Mouse (Mus musculus) testis, postnatal 10 days (tissue): ENCODE measurements around the gene Ripply1.

Source experiments
- DNase-seq: peaks from one replicate; pipeline ENCODE4 v3.0.0; 2021; ENCODE audit warnings: low spot score

Gene Ripply1

DNA sequence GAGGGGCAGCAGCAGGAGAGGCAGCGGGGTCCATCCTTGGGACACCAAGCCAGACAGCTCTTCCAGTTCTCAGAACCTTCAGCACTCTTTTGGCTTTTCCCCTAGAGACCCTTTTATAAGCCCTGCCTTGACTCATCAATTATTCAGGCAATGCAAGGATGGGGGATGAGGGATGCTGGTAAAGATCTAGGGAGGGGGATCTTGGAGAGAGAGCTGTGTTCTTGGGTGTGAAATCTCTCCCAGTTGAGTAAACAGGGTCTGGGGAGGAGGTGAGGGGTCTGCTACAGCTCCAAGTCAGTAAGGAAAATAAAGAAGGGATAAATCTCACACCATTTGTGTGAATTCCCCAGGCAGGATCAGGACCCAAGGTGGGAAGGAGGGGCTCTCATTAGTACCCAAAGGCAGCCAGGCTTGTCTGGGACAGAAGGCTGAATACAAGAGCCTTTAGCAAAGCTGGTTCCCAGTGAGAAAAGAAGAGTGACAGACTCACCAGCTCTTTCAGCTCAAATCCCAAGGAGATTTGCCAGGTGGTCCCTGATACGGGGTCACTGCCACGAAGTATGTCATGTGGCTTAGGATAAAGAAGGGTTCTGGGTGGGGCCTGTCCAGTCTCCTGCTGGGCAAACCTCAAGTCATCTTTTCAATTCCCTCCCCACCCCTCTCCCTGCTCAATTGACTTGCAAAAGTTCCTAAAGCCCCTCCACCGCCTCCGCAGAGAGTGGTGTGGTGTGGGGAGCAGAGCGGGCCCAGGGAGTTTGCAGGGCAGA is at the start of gene Ripply1:
Ripply1 (minus strand) TSS at position 76 of the 767 bp plus-strand sequence.
- no peak for DNase-seq

DNA sequence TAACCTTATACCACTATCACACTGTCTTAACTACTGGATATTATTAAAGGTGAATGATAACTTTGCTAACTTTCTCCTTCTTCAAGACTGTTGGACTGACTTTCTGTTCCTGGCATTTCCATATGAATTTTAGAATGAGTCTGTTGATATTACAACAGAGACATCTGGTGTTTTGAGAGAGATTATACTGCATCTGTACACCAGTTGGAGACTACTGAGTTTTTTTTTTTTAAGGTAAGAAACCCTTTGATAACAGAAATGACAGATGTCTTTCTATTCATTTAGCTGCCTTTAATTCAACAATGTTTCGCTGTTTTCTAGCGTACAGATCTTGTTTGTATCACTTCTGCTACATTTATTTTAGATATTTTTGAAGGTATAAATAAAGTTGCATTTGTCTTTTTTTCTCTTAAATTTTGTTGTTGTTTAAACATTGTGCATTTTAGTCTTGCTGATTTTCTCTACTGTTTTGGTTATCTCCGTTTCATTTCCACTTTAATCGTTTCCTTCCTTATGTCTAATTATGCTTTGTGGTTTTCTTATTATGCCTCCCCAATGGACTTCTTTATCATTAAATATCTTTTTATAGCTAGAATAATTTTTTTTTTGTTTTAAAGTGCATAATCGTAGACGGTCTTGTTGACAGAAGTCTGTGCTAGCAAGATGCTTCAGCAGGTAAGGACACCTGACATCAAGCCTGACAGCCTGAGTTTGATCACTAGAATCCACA is 46.4 kb upstream of the Ripply1 start:
- DNase-seq = no peak

DNA sequence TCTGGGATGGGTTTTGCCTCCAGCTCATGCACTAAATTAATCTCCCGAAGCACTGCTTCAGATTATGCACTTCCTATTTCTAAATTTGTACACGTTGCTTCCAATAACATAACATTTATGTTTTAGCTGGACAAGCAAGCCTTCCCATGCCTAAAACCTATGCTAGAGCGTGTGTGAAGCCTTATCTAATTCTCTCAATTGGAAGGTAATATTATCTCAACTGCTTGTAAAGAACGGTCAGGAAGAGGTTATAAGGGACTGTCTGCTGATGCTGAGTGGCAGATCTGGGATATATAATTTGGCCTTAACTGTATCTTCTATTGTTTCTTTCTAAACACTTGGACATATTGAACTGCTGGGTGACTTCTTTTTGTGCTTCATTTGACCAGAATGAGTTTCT is 44.8 kb upstream of the Ripply1 start:
- no peak for DNase-seq

DNA sequence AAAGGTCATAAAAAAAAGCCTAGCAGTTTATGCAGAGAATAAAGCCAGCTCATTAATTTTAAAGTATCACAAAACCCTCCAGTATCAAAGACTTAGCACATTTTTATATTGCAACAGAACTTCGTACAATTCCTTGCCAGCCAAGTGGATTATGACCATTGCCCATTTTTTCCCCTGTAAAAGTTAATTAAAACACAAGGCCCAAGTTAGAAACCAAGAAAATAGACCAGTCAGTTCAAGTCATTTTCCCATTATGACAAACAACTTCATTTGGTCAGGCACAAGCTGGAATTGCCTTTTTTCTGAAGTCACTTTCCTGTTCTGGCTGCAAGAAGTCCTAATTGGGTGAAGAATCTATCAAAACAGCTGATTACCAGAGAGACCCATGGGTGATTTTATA is 43.2 kb upstream of the Ripply1 start:
- DNase-seq = no peak

DNA sequence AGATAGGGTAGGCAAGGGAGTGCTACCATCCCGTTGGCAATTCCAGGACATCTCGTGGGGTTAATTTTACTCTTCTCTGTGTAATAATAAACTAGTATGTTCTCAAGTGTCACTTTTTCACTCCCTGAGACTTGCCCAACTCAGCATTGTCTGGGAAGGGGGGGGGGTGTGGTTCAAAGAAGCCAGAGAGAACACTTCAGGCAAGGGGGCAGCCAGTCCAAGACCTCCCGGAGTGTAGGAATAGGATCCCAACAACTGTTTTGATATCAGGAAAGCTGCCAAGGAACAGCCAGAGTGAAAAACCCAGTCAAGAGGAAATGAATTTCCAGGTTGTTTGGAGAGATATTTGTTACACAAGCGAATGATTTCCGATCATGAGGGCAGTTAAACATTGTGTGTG is 33.0 kb upstream of the Ripply1 start:
- DNase-seq = no peak

DNA sequence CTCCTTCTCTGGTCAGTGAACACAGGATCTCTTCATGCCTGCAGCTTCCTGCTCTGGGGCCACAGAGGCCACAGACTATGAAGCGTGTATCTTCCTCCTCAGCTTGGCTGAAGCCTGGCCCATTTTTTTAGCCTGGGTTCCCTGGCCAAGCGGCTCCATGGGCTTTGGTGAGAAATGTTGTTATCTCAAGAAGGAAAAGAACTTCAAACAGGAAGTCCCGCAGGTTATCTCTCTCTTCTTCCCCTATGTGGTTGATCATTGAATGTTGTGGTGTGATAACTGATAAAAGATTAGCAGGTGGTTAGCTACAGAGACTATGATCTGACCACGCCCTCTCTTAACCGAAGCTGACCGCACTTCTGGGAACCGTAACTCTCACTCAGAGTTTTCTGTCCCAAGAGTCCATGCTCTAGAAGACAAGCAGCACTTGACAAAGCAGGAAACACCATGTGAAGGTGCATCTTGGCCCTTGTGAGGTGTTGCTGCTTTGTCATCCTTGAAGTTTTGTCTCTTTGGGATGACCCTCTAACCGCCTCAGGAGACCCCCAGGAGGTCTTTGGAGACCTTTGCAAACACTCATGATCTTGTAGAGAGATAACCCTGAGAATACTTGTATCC is 32.0 kb upstream of the Ripply1 start:
- no peak for DNase-seq

DNA sequence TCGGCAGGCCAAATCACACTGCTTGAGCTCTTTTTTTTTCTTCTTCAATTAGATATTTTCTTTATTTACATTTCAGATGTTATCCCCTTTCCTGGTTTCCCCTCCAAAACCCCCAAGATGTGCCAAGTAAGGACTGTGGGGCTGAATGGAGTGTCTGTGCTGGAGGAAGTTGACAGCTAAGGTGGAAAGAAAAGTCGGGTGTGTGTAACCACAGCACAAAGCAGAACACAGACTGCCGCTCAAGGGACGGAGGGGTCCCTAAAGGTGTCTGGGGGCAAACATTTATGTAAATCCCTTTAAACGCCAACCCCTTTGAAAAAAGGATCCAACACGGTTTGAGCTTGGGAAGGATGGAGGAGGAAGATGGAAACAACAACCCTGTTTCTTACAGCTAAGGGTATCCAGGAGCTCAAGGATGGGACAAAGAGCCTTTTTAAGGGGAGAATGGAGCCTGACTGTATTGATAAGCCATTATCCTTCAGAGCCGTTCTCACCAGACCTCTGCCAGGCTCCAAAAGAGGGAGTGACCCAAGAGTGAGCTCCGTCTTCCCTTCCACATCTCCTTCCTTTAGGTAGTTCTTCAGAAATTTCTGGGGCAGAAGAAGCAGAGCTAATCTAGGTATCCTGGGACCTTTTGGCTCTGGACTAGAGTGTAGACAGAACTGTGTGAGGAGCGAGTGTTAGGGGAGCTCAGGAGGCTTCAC is 31.3 kb upstream of the Ripply1 start:
- no peak for DNase-seq

DNA sequence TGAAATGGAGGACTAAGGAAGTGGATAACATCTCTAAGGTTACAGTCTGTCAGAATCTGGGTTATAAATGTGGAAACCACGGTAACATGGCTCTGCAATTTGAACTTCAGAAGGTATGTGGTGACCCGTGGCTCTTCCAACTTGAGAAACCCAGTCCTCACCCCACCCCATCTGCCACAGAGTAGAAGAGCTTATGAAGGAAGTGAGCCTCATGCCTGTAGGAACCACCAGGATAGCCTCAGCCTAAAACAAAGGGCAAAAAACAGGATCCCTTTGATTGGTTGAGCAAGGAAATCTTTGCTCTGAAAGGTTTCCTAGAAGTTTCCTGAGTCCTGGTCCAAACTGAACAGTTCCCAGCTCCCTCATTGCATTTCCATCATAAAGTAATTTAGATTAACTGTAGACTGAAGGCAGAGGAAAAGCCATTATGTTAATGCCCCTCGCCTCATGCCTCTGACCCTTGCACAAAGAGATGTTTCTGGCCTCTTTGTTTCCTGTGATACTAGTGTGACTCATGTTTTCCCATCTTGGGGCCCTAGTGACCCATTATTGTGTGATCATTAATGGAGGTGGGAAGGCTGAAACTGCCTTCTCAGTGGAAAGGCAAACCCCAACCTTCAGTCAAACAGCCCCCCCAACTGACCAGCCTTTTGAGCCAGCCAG is 30.6 kb upstream of the Ripply1 start:
- no peak for DNase-seq

DNA sequence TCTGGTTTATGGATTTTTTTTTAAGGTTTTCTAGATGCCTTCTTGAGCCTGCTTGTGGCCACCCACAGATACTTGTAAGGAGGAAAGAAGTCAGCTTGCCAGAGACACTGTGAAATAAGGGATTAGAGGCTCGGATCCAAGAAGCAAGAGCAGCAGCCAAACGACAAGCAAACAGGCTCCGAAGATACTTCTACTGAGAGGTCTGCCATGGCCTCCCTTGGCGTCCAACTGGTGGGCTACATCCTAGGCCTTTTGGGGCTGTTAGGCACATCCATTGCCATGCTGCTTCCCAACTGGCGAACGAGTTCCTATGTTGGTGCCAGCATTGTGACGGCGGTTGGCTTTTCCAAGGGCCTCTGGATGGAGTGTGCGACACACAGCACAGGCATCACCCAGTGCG is 26.3 kb upstream of the Ripply1 start:
- no peak for DNase-seq

DNA sequence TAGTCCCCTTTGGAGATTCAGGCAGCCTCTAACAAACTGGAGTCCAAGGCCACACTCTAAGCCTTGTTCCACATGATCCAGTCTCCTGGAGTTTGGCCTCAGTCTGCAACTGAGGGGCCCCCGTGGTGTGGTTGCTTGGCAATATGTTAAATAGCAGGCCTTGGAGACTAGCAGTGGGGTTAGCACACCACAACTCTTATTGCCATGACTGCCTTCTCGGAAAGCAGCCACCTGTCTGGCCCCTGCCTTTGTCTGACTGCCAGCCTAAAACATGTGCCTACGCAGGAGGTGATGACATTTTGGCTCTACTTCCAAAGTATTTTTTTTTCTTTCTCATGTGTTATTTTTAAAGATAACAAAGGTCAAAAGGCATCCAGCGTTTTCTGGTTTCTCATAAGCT is 25.9 kb upstream of the Ripply1 start:
- DNase-seq = no peak

DNA sequence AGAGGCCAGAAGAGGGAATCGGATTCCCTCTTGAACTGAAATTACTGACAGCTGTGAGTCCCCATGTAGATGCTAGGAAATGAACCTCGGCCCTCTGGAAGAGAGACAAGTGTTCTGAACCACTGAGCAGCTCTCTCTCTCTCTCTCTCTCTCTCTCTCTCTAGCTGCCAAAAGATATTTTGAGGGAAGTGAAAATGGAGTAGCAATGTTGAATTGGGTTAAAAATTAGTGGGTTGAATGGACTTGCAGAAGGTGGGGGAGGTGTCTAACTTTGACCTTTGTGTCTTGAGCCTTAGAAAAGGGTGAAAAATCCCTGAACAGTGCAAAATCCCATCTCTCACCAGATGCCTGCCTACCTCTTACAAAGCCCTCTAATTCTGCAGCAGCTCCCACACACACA is 25.2 kb upstream of the Ripply1 start:
- DNase-seq = no peak

DNA sequence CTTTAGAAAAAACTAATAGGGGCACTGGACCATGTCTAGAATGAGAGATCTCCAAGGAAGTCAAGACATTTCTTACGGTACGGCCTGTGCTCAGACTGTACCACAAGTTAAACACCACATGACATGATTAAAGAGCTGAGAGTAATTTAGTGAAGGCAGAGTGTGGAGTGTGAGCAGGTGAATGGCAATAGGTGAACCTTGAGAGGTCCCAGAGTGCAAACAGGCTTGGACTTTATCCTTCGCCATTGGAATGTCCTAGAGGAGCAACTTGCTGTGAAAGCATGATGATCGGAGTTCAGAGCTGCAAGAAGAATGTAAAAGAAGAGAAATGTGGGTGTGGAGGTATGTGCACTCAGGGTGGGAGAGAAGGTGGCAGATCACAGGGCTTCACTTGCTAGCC is 23.8 kb upstream of the Ripply1 start:
- DNase-seq = no peak

DNA sequence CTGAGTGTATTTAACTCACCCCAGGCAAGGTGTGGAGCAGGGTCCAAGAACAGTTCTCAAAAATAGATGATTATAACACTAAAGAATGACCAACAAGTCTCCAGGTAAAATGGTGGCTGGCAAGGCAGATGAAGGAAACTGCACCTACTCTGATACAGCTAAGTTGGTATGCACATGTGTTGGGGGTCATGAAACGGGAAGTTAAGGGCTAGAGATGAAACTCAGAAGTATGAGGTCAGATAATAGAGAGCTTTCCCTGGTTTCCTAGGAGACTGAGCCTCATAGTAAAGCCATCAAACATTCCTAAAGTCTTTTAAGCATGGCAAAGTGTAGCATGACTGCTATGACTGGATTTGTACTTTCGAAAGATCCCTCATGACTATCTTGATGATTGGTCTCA is 20.9 kb upstream of the Ripply1 start:
- no peak for DNase-seq

DNA sequence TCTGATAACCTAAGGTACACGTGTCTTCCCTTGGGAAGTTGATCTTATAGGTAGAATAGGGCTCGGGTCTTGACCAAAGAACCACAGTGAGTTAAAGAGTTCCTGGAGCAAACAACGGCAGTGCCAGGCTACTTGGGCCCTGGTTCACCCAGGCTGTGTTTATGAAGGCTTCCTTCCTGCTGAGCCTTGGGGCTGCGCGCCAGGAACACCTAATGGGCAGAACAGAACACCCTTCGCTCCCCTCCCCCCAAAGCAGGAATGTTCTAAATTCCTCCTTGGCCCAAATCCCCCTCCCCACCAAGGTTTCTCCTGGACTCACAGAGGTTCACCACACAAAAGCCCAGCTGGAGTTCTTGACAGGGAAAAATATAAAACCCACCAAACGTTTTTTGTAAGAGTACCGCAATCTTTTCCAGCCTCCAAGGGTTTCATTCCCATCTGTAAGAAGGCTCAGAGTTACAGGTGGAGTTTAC is 18.3 kb upstream of the Ripply1 start, which contains the start of gene Cldn2:
Cldn2 (plus strand) TSS at position 423 of the 473 bp plus-strand sequence.
- no peak for DNase-seq

DNA sequence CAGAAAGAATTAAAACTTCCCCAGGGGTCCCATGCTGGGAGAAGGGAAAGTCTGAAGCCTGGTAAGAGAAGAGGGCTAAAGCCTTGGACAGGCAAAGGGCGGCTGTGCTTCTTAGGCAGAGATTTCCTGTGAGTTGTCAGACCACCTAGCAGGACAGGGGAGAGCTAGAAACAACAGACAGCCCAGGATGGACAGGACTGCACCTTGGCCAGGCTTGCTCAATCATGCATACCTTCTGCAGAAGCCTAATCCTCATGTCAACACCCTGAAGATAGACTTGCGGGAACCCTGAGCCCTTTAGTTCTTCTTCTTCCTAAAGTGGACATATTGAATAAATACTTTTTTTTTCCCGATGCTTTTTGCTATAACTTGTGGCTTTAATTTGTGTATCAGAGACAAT is 17.8 kb upstream of the Ripply1 start:
- no peak for DNase-seq

DNA sequence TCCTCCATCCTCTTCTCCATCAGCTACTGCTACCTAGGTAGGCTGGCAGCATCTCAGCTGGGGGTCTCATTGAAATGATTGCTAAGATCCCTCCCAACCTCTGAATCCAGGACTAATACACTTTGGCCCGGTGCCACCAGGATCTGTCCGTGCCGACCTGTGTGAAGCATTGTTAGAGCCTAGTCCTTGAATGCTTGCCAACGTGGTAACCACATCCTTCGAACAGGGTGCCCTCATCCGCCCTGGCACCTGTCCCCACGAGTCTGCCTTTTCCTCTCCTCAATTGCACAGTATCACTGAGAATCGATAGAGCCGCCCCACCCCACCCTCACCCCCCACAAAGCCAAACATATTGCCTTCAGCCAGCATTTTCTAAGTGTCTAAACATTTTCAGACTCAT is 15.7 kb upstream of the Ripply1 start:
- peak; percentile 47 for DNase-seq

DNA sequence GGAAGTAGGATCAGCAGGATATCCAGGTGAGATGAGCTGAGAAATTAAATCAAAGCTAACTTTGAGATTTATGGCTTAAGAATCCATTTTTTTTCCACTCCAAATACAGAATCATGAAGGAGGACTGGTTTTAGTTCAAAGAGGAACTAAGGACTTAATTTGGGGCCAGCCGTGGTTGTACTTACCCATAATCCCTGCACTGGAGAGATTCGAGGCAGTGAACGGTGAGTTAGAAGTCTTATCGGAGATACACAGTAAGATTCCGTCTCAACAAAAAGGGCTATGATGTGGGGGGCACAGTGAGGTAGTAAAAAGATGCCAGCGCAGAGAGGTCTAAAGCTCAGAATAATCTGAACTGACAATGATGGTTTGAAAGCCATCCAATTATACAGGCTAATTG is 13.9 kb upstream of the Ripply1 start:
- DNase-seq = no peak

DNA sequence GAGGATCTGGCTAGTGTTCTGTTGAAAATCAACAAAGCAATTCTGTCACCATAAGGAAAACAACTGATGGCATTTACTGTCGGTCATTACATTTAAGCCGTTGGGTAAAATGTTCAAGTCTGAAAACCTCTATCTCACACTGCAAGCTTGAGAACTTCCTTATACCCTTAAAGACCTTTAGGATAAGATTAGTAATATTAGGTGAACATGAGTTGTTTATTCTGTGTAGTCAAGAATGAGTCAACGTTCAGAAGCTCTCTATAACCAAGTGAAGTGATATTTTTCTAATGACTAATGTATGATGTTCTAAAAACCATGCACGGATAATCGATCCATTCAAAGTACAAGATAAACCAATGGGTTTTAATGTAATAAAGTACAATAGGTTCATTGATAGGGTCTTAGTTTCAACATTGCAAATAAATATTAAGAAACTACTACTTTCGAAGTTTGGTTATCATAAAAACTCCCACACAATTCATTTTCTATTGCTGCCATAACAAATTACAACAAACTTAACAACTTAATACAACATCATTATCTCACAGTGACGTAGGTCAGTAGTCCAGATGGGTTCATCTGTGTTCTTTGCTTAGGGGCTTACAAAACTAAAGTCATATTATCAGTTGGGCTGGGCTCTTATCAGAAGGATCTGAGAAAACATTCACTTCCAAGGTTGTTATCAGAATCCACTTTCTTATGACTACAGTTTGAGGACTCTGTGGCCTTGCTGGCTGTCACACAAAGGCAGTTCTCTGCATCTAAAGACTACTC is 12.1 kb upstream of the Ripply1 start:
- DNase-seq = no peak

DNA sequence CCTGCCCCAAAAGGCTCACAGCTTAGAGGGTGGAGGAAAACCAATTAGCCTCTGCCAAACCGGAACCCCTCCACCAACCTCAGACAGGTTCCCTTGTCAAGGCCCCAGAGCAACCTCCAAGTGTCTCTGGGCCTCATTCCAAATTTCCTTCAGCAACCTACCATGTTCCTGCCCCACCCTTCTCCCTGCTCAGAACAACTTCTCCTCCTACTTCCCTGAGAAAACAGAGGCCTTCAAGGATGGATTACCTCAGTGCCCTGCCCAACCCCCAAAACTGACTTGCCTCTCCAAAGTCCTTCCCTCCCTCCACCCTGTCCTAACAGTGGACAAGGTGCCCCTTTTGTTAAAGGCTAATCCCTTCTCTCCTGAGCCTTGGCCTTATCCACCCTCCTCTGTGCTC is 3.6 kb upstream of the Ripply1 start:
- DNase-seq = no peak

DNA sequence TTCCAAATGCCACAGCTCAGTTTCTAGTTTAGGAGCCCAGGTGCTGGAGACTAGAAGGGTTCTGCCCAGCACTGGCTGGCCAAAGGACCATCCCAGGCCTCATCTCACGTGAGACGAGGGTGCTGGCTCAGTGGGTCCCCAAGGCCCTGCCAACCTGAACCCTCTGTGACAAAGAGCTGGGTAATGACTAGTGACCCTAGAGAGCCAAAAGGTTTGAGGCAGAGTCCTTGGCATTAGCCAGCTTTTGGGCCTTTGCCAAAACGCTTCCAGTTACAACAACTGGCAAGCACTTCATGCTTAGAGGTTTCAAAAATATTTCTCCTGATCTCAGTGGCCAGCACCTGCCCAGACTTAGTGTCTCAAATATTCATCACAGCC is 881 bp upstream of the Ripply1 start:
- DNase-seq = peak; percentile 38

DNA sequence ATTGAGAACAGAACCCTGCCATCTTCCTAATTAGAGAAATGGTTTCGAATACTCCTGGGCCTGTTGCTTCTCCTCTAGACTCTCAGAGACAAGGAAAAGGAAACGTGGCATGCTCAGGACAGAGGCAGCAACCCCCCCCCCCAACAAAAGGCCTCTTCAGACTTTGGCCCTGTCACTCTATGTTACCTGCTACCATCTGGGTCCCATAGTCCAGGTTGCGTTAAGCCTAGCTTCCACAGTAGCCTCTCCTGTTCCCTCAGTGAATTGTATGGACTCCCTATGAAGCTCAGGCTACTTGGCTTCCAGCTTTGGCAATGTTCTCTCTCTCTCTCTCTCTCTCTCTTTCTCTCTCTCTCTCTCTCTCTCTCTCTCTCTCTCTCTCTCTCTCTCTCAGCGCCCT is 590 bp downstream of the Ripply1 start:
- DNase-seq = no peak
